Mouse (Mus musculus) cortical plate, adult 2 months (tissue): ENCODE results near the gene Tmem52b.

Experiments used
- CTCF ChIP-seq: fragments of 200-500 bp; IDR thresholded peaks from 2 replicates; pipeline ENCODE4 v1.5.1; 2011; ENCODE audit warnings: mild to moderate bottlenecking, control low read depth, low read length; ENCODE audit not compliant: insufficient read depth; ENCODE audit errors: extremely low read depth
- POLR2A ChIP-seq: fragments of 200-500 bp; IDR thresholded peaks from 2 replicates; pipeline ENCODE4 v1.6.1; 2011; ENCODE audit warnings: mild to moderate bottlenecking, low read length, control low read depth; ENCODE audit not compliant: insufficient read depth; ENCODE audit errors: extremely low read depth

DNA sequence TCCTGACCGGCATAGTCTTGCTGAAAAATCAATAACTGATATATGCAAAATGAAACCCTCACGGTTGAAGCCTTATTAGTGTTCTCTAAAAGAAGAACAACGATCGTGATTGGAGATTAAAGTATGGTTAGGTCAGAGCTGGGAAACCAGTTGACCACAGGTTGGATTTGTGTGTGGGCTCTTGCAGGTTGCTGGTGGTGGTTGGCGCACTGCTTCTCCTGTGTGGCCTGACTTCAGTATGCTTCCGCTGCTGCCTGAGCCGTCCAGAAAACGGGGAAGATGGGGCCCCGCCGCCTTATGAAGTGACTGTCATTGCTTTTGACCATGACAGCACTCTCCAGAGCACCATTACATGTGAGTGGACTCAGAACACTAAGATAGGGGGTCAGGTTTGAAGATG is 4.0 kb downstream of the Tmem52b start:
- TF ChIP-seq CTCF (no peak), POLR2A (no peak)
